Mouse (Mus musculus) right cerebral cortex, adult 2 months (tissue): ENCODE measurements around the gene Zfp839.
"Not testable (repeated sequence)": the region's sequence is repeated elsewhere in the genome, so short reads cannot be mapped to it uniquely, and the experiment has no call there.

ENCODE experiments used
- DNase-seq, 2 experiments: peaks; one replicate each; pipeline ENCODE4 v3.0.0; 2021 to 2022; ENCODE audit warnings: low spot score in 2 of 2

Gene Zfp839

DNA sequence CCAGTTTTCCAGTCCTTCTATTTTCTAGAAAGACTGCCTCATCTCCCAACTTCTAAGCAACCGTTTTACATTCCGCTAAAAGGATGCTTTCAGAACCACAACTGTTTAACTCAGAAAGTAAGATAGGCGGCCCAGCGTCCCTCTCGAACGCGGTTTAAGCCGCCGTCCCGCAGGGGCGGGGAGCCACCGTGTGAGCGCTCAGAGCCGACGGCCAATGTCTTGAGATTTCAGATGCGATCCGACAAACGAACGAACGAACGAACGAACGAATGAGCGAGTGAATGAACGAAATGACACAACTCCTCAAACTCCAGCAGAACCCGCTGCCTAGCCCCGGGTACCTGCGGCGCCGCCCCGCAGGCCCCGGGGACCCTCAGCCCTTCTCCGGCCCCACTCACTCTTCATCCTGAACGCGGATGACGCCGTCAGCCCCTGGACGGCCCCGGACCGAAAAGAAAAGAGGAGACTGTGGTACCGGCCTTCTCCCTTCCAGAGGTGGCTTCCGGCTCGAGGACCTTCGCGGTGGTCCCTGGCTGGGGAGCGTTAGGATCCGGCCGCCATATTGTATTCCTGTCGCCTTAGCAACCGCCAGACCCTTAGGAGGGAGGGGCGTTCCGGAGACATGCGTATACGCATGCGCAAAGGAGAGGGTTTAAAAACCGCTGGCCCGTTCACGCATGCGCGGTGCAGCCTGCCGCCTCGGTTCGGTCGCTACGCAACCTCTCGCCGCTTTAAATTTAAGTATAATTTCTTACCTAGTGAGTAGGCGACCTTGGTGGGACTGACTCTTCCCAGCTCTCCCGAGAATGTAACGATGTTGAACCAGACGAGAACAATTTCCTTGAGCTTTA lies 9.5 kb upstream of the Zfp839 start, which contains the start of gene Mok:
TSS of gene Mok (minus strand) at position 592 of the 851 bp plus-strand sequence.
- DNase-seq = peak; percentile 94 to 98

DNA sequence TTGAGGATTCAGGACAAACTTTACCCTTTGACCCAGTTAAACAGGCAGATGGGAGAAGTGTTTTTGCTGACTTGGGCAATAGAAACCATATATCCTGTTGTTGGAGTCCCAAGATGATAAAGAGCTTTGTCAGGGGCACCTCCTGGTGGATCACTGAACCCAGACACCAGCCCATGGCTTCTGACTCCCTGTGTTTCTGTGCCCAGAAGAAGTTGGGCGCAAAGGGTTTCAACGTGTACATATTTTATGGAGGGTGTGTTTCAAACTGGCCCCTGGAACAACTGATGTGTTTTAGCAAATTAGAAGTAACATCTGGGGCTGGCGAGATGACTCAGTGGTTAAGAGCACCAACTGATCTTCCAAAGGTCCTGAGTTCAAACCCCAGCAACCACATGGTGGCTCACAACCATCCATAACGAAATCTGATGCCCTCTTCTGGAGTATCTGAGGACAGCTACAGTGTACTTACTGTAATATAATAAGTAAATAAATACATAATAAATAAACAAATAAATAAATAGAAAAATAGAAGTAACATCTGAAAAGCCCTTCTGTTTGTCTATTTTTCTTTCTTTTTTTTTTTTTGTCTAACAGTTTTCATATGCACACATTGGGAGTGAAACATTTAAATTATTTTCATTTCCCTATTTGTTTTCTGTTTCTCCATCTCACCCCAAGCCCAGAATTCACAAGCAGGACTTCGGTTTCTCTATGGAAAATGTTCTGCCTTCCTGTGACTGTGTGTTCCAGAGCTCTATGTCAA lies 8.1 kb upstream of the Zfp839 start:
- DNase-seq = no peak

DNA sequence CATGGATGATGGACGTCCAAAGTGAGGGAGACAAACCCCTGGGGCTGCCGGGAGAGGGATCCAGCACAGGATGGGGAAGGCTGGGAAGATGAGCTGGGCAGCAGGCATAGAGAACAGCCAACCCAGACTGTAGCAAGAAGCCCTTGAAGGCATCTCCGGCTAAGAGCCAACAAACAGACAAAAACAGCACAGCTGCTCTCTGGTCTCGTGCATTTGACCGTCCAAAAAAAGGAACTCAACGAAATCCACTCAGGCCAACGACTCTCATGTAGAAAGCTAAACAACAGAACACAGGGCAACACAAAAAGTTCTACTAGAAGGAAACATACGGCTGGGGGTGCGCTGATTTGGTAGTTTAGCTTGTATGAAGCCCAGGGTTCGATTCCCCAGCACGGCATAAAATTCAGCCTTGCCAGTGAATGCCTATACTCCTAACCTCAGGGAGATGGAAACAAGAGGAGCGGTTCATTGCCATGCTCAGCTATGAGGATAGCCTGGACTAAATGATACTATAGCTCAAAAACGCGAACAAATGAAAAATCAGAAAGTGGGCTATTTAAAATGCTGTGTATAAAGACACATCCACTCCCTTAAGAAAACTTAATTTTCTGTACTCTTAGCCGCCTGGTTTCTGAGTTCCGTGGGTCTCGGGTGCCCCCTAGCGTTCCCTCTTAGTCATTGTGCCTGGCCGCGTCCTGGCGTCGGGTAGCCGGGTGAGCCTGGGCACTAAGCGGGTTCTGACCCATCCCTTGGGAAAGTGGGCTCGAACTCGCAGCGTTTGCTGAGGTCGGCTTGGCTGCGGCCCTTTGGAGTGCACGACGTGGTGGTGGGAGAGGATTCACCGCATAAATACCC lies 6.6 kb upstream of the Zfp839 start:
- DNase-seq = peak; percentile 86 to 89

DNA sequence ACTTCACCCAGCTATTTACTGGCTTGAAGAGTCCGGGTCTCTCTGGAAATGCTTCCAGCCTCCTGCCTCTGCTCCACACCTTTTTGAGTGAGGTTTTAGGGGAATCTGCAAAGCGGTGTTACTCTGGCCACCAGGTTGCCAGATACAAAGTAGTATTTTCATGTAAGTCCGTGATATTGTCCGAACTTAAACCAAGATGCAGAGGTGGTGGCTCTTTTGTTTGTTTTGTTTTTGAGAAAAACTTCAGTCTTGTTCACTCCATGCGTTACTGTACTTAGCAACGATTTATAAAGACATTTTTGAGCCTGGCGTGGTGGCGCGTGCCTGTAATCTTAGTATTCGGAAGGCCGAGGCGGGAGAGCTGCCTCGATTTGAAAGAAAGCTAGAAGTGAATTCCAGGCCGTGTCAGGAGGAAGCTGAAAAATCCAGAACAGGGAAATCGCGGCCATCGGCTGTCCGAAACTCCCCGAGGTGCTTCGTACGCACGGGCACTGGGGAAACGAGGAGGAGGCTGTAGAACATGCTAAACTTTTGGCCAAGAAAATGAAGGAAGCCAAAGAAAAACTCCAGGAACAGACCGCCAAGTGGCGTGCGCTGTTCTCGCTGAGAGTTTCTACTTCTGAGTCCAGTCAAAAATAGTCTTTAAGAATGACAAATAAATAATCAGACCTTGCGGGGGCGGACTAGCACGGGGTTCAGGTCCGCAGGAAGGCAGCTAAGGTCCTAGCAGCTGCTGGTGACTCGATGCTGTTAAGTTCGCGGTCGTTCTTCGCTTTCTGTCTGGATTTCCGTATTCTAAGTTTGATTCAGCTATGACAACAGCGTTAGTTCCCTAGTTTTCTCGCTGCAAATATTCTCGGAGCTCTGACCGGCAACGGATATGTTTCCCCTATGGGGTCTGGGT lies 5.6 kb upstream of the Zfp839 start:
- DNase-seq = peak; percentile 33 to 50

DNA sequence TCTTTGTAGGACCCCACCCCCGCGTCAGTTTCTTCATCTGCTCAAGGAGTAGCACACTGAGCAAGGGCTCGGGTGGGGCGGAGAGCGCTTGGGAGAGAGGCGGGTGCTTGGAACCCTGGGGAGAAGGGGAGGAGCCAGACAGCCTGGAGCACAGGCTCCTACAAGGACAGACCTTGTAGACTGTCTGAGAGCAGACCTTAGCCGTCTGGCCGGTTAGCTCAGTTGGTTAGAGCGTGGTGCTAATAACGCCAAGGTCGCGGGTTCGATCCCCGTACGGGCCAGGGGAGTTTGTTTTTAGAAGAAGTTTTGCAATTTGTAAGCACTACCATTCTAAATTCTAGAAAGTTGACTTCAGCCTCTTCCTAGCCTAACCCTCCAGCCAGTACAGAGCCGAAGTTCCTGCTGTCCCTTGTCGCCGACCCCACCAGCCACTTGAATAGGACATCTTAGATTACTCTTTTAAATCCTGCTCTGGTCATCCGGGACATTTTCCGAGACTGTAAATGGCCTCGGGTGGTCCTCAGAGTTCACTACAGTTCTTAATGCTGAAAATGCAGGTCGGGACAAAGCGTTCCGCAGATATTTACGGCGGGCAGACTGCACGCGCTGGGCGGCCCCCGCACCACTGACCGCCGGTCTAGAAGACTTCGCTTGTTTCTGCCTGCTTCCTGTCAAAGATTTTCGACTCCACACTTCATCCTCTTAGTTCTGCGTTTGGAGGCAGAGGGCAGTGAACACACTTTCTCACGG lies 4.7 kb upstream of the Zfp839 start:
- peak; percentile 81 to 83 for DNase-seq

DNA sequence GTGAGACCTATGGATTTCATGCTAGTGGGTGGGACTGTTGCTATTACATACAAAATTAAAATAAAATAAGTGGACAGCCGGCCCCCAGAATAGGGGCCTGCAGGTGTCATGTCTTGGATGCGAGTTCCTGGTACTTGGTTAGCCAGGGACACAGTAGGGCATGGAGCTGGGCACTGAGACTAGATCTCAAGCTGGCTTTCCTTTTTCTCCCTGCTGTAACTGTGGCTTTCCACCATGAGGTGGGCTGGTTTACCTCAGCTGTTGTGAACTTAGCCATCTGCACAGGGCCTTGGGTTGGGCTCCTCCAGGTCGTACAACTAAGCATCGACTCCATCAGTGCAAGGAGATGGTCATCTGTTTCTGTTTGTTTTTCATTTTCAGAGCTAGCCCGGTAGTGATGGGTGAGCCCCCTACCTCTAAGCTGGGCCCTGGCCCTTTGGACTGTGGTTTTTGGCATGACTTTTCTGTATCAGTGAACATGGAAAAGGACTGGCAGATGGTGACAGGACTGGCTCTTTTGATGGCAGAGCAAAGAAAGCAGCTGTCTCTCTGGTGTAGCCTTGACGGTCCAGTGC lies 3.8 kb upstream of the Zfp839 start:
- no peak for DNase-seq

DNA sequence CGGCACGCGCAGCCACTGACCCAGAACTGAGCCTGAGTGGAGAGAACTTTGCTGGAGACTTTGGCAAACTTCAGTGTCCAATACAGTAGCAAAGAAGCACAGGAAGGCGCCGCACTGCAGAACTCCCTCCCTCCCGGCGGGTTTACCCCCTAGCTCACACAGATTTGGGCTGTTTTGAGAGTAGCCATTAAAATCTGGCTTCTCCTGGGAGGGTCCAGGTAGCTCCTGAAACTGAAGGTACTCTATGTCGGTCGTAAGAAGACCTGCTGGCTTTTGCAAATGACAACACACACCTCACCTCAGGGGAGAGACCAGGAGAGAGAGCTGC lies 840 bp downstream of the Zfp839 start:
- DNase-seq = no peak

DNA sequence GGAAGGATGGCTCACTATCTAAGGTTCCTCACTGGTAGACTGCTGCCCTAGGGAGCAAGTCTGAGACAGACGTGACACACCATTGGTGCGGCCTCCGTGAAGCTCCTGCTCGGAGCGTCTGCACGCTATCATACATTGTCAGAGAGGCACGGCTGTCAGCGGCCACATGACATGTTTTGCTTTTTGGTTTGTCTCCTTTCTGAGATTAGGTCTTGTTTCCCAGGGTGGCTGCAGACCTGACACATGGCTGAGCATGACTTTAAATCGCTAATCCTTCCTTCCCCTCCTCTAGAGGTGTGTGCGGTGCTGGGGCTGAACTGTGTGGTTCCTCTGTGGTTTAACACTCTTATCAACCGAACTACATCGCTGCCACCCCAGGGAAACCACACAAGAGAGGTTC lies 1.4 kb downstream of the Zfp839 start:
- DNase-seq = no peak

DNA sequence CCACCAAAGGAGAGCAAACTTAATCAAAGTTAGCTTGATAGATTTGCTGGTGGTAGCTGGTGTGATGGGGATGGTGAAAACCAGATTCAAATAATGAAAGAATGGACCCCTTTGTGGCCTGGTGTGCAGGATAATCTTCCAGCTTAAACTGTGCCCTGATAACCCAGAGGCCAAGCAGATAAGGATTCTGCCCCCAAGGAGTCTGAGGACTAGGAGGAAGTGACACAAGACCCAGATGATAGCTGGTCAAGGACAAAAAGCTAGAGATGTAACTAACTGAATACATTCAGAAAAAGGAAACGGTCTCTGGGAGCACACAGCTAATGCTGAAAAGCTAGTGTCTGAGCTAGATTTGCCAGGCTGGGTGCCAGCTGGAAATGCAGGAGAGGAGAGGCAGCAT lies 1.9 kb downstream of the Zfp839 start:
- no peak for DNase-seq

DNA sequence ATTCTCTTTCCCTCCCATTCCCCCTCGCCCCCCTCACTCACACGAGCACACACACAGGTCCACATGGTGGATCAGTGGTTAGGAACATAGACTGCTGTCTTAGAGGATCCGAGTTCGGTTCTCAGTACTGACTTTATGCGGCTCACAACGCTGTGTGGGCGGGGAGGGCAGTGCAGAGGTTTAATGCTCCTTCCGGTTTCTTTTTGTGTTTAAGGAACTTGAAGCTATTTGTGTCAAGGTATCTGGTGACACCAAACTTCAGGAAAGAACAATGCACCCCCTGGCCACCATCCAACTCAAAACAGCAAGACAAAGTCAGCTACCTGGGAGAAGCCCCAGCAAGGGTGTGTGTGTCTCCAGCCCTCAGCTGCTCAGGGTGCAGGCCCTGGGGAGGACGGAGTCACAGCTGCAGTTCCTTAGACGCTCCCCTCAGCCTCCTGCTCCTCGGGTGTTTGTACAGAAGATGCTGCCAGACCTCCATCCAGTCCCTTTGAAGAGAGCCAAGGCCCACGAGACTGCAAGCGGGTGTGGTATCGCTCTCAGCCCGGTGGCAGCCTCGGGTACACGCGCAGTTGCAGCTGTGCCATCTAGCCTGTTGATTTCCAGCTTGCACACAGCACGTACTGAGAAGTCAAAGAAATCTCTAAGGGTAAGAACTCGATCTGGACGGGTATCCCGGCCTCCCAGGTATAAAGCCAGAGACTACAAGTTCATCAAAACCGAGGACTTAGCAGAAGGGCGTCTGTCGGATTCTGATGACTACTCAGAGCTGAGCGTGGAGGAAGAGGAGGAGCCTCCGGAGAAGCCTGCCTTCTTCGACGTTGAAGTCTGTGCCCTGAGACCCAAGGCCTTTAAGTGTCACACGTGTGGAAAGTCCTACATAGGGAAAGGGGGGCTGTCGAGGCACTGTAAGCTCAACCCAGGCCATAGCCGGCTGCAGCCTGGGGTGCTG lies 5.0 kb downstream of the Zfp839 start:
- DNase-seq = no peak

DNA sequence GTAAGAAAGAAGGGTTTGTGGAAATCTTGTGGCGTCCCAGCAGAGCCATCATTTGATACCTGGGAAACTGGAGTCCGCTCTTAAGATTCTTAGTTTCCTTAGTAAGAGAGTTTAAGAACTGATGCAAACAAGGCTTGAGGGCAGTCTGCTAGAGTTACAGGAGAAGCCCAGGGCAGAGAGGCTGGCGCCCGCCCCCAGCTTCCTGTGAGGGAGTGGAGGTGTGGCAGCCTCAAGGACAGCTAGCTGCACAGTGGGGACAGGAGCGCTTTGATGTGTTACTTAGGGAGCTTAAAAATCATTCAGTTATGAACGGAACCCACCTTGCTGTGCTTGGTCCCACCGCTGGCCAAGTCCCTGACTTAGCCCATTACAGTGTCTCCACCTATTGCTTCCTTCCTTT lies 7.1 kb downstream of the Zfp839 start:
- DNase-seq = no peak

DNA sequence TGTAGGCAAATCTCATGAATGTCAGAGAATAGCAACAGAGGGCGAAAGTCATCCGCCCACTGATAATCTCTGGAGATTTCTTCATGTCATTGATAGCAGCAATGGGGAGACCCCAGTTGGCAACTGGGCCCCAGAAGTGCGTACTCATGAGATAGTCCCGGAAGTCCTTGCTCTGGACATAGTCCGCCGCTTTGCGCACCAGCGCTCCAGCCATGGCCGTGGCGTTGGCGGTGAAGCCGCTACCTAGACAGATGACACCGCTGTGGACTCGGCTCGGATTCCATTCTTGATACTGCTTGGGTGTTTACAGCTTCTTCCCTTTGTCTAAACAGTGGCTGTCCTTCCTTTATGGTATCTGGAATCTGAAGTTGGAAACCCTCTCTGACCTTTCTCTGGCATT lies 8.6 kb downstream of the Zfp839 start:
- DNase-seq = not testable (repeated sequence)

DNA sequence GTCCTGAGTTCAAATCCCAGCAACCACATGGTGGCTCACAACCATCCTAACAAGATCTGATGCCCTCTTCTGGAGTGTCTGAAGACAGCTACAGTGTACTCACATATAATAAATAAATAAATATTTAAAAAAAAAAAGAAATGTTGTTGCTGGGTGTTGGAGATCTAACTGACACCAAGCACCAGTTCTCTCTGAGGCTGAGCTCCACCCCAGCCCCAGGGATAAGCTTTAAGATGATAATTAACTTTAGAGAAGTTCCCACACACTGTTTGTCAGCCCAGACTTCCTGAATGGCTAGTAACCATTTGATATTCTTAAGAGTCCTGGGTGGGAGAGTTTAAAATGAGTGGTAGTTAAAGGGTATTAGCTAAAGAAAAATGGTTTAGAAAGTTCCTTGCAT lies 10.2 kb downstream of the Zfp839 start:
- DNase-seq = no peak

DNA sequence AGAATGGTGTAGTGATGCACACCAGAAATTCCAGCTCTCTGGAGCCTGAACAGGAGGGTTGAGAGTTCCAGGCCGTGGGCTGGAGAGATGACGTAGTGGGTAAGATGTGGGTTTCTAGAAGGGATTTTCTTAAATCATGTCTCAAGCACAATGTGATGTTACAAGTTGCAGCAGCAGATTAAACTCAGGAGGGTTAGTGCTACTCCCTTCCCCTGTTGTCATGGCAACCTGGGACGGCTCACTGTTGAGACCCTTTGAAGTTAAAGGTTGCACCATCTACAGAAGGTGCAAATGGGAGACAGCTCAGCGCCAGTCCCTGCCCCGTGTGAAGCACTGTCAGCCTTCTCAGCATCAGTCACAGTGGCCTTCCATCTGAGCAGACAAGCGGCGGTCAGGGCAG lies 11.2 kb downstream of the Zfp839 start:
- DNase-seq = peak in 1 of 2 experiments; percentile 32

DNA sequence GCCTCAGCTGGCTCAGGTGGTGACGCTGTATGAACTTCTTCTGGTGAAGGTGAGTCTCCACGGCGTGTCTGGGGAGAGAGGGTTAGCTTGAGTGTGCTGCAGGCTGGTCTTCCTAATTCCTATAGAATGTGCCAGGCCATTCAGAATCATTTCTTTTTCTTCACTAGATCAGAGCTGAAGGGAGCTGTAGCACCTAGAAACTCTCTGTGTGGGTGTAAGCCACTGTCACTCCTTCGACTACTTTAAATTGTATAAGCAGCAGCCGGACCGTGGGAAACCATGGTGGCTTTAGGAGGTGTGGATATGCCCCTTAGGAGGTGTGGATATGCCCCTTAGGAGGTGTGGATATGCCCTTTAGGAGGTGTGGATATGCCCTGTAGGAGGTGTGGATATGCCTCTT lies 14.0 kb downstream of the Zfp839 start:
- DNase-seq = peak in 1 of 2 experiments; percentile 21

DNA sequence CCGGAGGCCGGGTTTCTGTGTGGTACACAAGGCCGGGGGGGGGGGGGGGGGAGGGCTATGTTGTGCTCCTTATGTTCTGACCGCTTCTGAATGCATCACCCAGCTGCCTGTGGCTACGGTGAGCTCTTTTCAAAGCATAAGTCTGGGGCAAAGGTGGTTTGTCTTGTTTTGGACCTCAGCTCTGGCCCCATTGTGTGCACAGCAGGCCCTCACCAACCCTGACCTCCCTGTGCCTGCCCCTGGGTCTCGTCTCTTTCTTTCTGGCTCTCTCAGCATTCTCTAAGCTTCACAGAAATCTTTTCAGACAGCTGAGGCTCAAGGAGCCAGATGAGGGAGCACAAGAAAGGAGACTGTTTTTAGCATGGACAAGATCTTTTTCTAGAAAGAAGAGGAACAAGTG lies 15.5 kb downstream of the Zfp839 start:
- DNase-seq = no peak

DNA sequence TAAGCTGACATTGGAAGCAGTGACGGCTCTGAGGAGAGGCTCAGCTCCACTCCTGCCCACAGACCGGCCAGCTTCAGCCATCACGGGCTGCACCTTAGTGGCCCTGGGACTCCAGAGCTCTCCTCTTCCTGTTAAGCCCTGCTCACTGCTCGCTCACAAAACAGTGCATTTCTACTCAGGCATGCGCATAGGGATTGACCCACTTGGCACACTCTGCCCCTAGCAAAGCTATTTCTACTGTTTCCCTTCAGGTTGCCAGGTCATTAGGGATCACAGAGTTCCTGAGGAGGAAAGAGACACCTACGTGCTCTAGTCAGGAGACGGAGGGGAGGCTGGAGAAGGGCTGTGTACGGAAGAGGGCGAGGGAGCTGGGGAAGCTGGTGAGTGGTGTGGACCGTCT lies 15.9 kb downstream of the Zfp839 start:
- DNase-seq = peak in 1 of 2 experiments; percentile 34

DNA sequence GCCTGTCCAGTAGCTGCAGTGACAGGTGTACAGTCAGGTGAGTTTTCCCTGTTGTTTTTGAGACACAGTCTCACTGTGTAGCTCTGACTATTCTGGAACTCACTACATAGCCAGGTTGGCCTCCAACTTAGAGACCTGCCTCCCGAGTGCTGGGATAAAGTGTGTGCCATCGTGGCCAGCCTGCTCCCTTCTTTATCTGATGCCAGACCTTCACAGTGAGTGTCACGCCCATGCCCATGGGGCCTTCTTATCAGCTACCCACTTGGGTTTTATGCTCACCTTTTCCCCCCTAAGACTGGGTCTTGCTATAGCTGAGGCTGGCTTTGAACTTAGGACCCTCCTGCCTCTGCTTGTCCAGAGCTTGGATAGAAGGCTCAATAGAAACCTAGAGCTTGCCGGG lies 20.1 kb downstream of the Zfp839 start:
- DNase-seq = no peak

DNA sequence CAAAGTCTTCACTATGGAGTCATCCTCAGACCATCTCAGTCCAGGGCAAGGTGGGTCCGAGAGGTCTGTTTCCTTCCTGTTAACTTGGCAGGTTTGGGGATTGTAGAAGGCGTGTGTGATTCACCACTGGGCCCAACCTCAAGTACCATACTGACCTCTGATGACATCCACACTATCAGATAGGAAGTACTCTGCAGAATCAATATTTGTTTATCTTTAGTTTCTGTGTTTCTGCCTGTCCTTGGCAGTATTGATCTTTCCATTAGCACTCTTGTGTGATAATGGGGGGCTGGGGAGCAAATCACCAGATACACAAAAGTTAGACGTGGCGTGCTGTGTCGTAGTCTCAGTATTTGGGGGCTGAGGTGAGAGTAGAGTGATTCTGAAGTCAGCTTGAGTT lies 21.2 kb downstream of the Zfp839 start:
- no peak for DNase-seq
